Mouse (Mus musculus) ES-Bruce4 (cell line): ENCODE measurements around the gene Topors.

Experiments
- CTCF ChIP-seq: IDR thresholded peaks from one replicate; pipeline ENCODE4 v1.8.1; 2011; ENCODE audit warnings: low read depth, low read length
- POLR2A ChIP-seq: IDR thresholded peaks from one replicate; pipeline ENCODE4 v1.8.1; 2011; ENCODE audit warnings: low read length; ENCODE audit not compliant: insufficient read depth

GRCm38 (mm10) chr4:40220437-40220836 lies 49.2 kb downstream of the Topors start:
- TF ChIP-seq CTCF (no peak), POLR2A (no peak)
